Mouse (Mus musculus) MEL (cell line): ENCODE measurements around the gene Tceal1. TPM values are rescaled to one million over a fixed set of nuclear protein-coding genes. Genes with fewer than 3 reads are reported as not detected.

Experiments
- DNase-seq: peaks from one replicate; pipeline ENCODE4 v3.0.0; 2011; ENCODE audit warnings: low read depth, low spot score
- H3K27ac ChIP-seq: 2 replicates; pipeline ENCODE4 v1.5.1; 2012; ENCODE audit warnings: low read depth, mild to moderate bottlenecking, control low read depth, low read length, moderate library complexity; ENCODE audit not compliant: control insufficient read depth
- H3K27me3 ChIP-seq, 2 experiments: fragments of 150-350 bp in 1 of 2; sonication (generic) in 1 of 2; 2 replicates each; pipeline ENCODE4 v1.6.1; 2012; ENCODE audit warnings: low read length in 2 of 2, mild to moderate bottlenecking in 2 of 2, improper control_type of control experiment in 1 of 2, moderate library complexity in 1 of 2; ENCODE audit not compliant: insufficient read depth in 2 of 2, control insufficient read depth in 1 of 2
- H3K36me3 ChIP-seq, 2 experiments: 2 replicates each; pipeline ENCODE4 v1.6.1; 2012 to 2014; ENCODE audit warnings: low read length in 2 of 2, improper control_type of control experiment in 1 of 2, inconsistent platforms in 1 of 2, mild to moderate bottlenecking in 1 of 2; ENCODE audit not compliant: insufficient read depth in 2 of 2, control insufficient read depth in 1 of 2
- H3K4me1 ChIP-seq, 2 experiments: fragments of 150-350 bp in 1 of 2; sonication (generic) in 1 of 2; 2 replicates each; pipeline ENCODE4 v1.6.1; 2012; ENCODE audit warnings: low read length in 2 of 2, improper control_type of control experiment in 1 of 2, mild to moderate bottlenecking in 1 of 2; ENCODE audit not compliant: insufficient read depth in 2 of 2, control insufficient read depth in 1 of 2
- H3K4me3 ChIP-seq, 2 experiments: fragments of 150-350 bp in 1 of 2; sonication (generic) in 1 of 2; 2 replicates each; pipeline ENCODE4 v1.5.1; 2012; ENCODE audit warnings: low read depth in 2 of 2, low read length in 2 of 2, mild to moderate bottlenecking in 2 of 2, moderate library complexity in 2 of 2, control low read depth in 1 of 2, improper control_type of control experiment in 1 of 2; ENCODE audit not compliant: control insufficient read depth in 1 of 2, insufficient read depth in 1 of 2
- H3K79me2 ChIP-seq: 2 replicates; pipeline ENCODE4 v1.6.1; 2012; ENCODE audit warnings: mild to moderate bottlenecking, low read length, moderate library complexity; ENCODE audit not compliant: control insufficient read depth, poor library complexity, insufficient read depth
- H3K9ac ChIP-seq: 2 replicates; pipeline ENCODE4 v1.6.1; 2012; ENCODE audit warnings: low read depth, mild to moderate bottlenecking, control low read depth, low read length, moderate library complexity; ENCODE audit not compliant: control insufficient read depth, poor library complexity, severe bottlenecking
- H3K9me3 ChIP-seq: fragments of 150-350 bp; sonication (generic); replicated peaks from 2 replicates; pipeline ENCODE4 v1.6.1; 2012; ENCODE audit warnings: mild to moderate bottlenecking, low read length, improper control_type of control experiment, moderate library complexity; ENCODE audit not compliant: insufficient read depth
- BHLHE40 ChIP-seq: IDR thresholded peaks from 2 replicates; pipeline ENCODE4 v1.6.1; 2012; ENCODE audit warnings: low read depth, mild to moderate bottlenecking, inconsistent platforms, low read length, improper control_type of control experiment, borderline replicate concordance
- CHD1 ChIP-seq: IDR thresholded peaks from 2 replicates; pipeline ENCODE4 v1.6.1; 2012; ENCODE audit warnings: low read depth, mild to moderate bottlenecking, inconsistent platforms, low read length, improper control_type of control experiment
- CHD2 ChIP-seq: IDR thresholded peaks from 2 replicates; pipeline ENCODE4 v1.6.1; 2011; ENCODE audit warnings: low read length, improper control_type of control experiment
- CTCF ChIP-seq, 3 experiments: IDR thresholded peaks in 2 of 3; conservative IDR thresholded peaks in 1 of 3; 2 replicates each; pipeline ENCODE4 v1.5.1; 2011 to 2012; ENCODE audit warnings: low read length in 3 of 3, low read depth in 2 of 3, mild to moderate bottlenecking in 2 of 3, improper control_type of control experiment in 1 of 3, inconsistent platforms in 1 of 3, mixed read lengths in 1 of 3, moderate library complexity in 1 of 3; ENCODE audit not compliant: control insufficient read depth in 1 of 3, insufficient read depth in 1 of 3, poor library complexity in 1 of 3, severe bottlenecking in 1 of 3
- E2F4 ChIP-seq: IDR thresholded peaks from 2 replicates; pipeline ENCODE4 v1.6.1; 2011; ENCODE audit warnings: low read depth, low read length, improper control_type of control experiment, borderline replicate concordance
- ELF1 ChIP-seq: IDR thresholded peaks from 2 replicates; pipeline ENCODE4 v1.6.1; 2014; ENCODE audit warnings: low read depth, mild to moderate bottlenecking, inconsistent platforms, low read length, improper control_type of control experiment, moderate library complexity
- EP300 ChIP-seq, 2 experiments: IDR thresholded peaks; 2 replicates each; pipeline ENCODE4 v1.6.1; 2011; ENCODE audit warnings: improper control_type of control experiment in 2 of 2, low read length in 2 of 2, low read depth in 1 of 2, mild to moderate bottlenecking in 1 of 2
- ETS1 ChIP-seq: IDR thresholded peaks from 2 replicates; pipeline ENCODE4 v1.6.1; 2012; ENCODE audit warnings: low read depth, mild to moderate bottlenecking, inconsistent platforms, low read length, improper control_type of control experiment, moderate library complexity
- HCFC1 ChIP-seq: IDR thresholded peaks from 2 replicates; pipeline ENCODE4 v1.6.1; 2012; ENCODE audit warnings: low read depth, mild to moderate bottlenecking, inconsistent platforms, low read length, improper control_type of control experiment, moderate library complexity
- JUND ChIP-seq: IDR thresholded peaks from 2 replicates; pipeline ENCODE4 v1.6.1; 2011; ENCODE audit warnings: low read depth, mild to moderate bottlenecking, improper control_type of control experiment, low read length
- KAT2A ChIP-seq: conservative IDR thresholded peaks from 2 replicates; pipeline ENCODE4 v1.6.1; 2012; ENCODE audit warnings: low read depth, low read length, improper control_type of control experiment, inconsistent platforms
- MAFK ChIP-seq: IDR thresholded peaks from 2 replicates; pipeline ENCODE4 v1.6.1; 2011; ENCODE audit warnings: low read depth, mild to moderate bottlenecking, low read length, improper control_type of control experiment, borderline replicate concordance
- MAX ChIP-seq: IDR thresholded peaks from 2 replicates; pipeline ENCODE4 v1.6.1; 2011; ENCODE audit warnings: low read length, improper control_type of control experiment
- MAZ ChIP-seq: IDR thresholded peaks from 2 replicates; pipeline ENCODE4 v1.6.1; 2012; ENCODE audit warnings: low read depth, mild to moderate bottlenecking, inconsistent platforms, low read length, improper control_type of control experiment
- MEF2A ChIP-seq: IDR thresholded peaks from 2 replicates; pipeline ENCODE4 v1.6.1; 2014; ENCODE audit warnings: low read depth, mild to moderate bottlenecking, inconsistent platforms, low read length, improper control_type of control experiment; ENCODE audit not compliant: poor library complexity, insufficient replicate concordance, severe bottlenecking; ENCODE audit errors: extremely low read depth
- MXI1 ChIP-seq: IDR thresholded peaks from 2 replicates; pipeline ENCODE4 v1.6.1; 2011; ENCODE audit warnings: mild to moderate bottlenecking, low read depth, low read length, improper control_type of control experiment
- MYB ChIP-seq: IDR thresholded peaks from 2 replicates; pipeline ENCODE4 v1.6.1; 2011; ENCODE audit warnings: mild to moderate bottlenecking, low read depth, low read length, improper control_type of control experiment
- MYC ChIP-seq: IDR thresholded peaks from 2 replicates; pipeline ENCODE4 v1.6.1; 2011; ENCODE audit warnings: low read depth, mild to moderate bottlenecking, low read length, improper control_type of control experiment, moderate library complexity
- NELFE ChIP-seq: IDR thresholded peaks from 2 replicates; pipeline ENCODE4 v1.6.1; 2011; ENCODE audit warnings: low read depth, low read length, improper control_type of control experiment
- NRF1 ChIP-seq: IDR thresholded peaks from 2 replicates; pipeline ENCODE4 v1.6.1; 2014; ENCODE audit warnings: low read depth, mild to moderate bottlenecking, inconsistent platforms, low read length, improper control_type of control experiment, moderate library complexity; ENCODE audit not compliant: poor library complexity, insufficient read depth, severe bottlenecking
- POLR2A ChIP-seq, 2 experiments: IDR thresholded peaks; 2 replicates each; pipeline ENCODE4 v1.6.1; 2011 to 2012; ENCODE audit warnings: low read length in 2 of 2, mild to moderate bottlenecking in 2 of 2, control low read depth in 1 of 2, improper control_type of control experiment in 1 of 2, low read depth in 1 of 2, moderate library complexity in 1 of 2; ENCODE audit not compliant: control insufficient read depth in 1 of 2, insufficient read depth in 1 of 2, poor library complexity in 1 of 2
- POLR2AphosphoS2 ChIP-seq: IDR thresholded peaks from 2 replicates; pipeline ENCODE4 v1.6.1; 2011; ENCODE audit warnings: low read length, improper control_type of control experiment
- POLR2AphosphoS5 ChIP-seq: IDR thresholded peaks from 2 replicates; pipeline ENCODE4 v1.6.1; 2012; ENCODE audit warnings: low read depth, borderline replicate concordance, mild to moderate bottlenecking, inconsistent platforms, low read length, moderate library complexity, mixed read lengths
- RAD21 ChIP-seq: IDR thresholded peaks from 2 replicates; pipeline ENCODE4 v1.6.1; 2011; ENCODE audit warnings: mild to moderate bottlenecking, low read depth, low read length, improper control_type of control experiment
- RCOR1 ChIP-seq: IDR thresholded peaks from 2 replicates; pipeline ENCODE4 v1.6.1; 2012; ENCODE audit warnings: low read depth, mild to moderate bottlenecking, inconsistent platforms, low read length, improper control_type of control experiment
- SIN3A ChIP-seq: IDR thresholded peaks from 2 replicates; pipeline ENCODE4 v1.6.1; 2012; ENCODE audit warnings: low read length, improper control_type of control experiment, inconsistent platforms
- TBP ChIP-seq: IDR thresholded peaks from 2 replicates; pipeline ENCODE4 v1.8.0; 2011; ENCODE audit warnings: low read depth, low read length, improper control_type of control experiment
- TCF12 ChIP-seq: IDR thresholded peaks from 2 replicates; pipeline ENCODE4 v1.6.1; 2014; ENCODE audit warnings: low read depth, mild to moderate bottlenecking, inconsistent platforms, low read length, improper control_type of control experiment, moderate library complexity
- USF1 ChIP-seq: IDR thresholded peaks from 2 replicates; pipeline ENCODE4 v1.6.1; 2014; ENCODE audit warnings: low read depth, mild to moderate bottlenecking, inconsistent platforms, low read length, improper control_type of control experiment, moderate library complexity
- USF2 ChIP-seq, 2 experiments: IDR thresholded peaks; 2 replicates each; pipeline ENCODE4 v1.6.1; 2011 to 2012; ENCODE audit warnings: improper control_type of control experiment in 2 of 2, low read length in 2 of 2, borderline replicate concordance in 1 of 2, inconsistent platforms in 1 of 2, low read depth in 1 of 2, mild to moderate bottlenecking in 1 of 2; ENCODE audit not compliant: insufficient read depth in 1 of 2
- ZC3H11A ChIP-seq: IDR thresholded peaks from 2 replicates; pipeline ENCODE4 v1.6.1; 2012; ENCODE audit warnings: low read depth, mild to moderate bottlenecking, inconsistent platforms, low read length, improper control_type of control experiment
- ZKSCAN1 ChIP-seq: IDR thresholded peaks from 2 replicates; pipeline ENCODE4 v1.6.1; 2012; ENCODE audit warnings: low read depth, mild to moderate bottlenecking, inconsistent platforms, low read length, improper control_type of control experiment, moderate library complexity
- ZMIZ1 ChIP-seq: IDR thresholded peaks from 2 replicates; pipeline ENCODE4 v1.6.1; 2012; ENCODE audit warnings: low read depth, mild to moderate bottlenecking, inconsistent platforms, low read length, improper control_type of control experiment, moderate library complexity
- ZNF384 ChIP-seq: IDR thresholded peaks from 2 replicates; pipeline ENCODE4 v1.6.1; 2012; ENCODE audit warnings: low read depth, mild to moderate bottlenecking, inconsistent platforms, low read length, improper control_type of control experiment
- polyA plus RNA-seq, 2 experiments: library from polyadenylated mRNA; stranded (reverse) in 1 of 2; unstranded in 1 of 2; fragments of >175 nt in 1 of 2; fragments of >200 nt in 1 of 2; gene quantifications; 2 replicates each; pipeline versions ENCODE4 v1.2.1 to v1.2.4; 2012; ENCODE audit warnings: low replicate concordance in 2 of 2, low read depth in 1 of 2; ENCODE audit not compliant: insufficient read length in 2 of 2, insufficient read depth in 1 of 2, missing spikeins in 1 of 2
- total RNA-seq: library from RNA; depleted of rRNA; stranded (reverse); fragments of 300-350 nt; gene quantifications from 2 replicates; pipeline ENCODE4 v1.2.3, GENCODE M21; 2012

The Tceal1 gene
- total and polyA plus RNA-seq, 3 experiments = not detected

DNA sequence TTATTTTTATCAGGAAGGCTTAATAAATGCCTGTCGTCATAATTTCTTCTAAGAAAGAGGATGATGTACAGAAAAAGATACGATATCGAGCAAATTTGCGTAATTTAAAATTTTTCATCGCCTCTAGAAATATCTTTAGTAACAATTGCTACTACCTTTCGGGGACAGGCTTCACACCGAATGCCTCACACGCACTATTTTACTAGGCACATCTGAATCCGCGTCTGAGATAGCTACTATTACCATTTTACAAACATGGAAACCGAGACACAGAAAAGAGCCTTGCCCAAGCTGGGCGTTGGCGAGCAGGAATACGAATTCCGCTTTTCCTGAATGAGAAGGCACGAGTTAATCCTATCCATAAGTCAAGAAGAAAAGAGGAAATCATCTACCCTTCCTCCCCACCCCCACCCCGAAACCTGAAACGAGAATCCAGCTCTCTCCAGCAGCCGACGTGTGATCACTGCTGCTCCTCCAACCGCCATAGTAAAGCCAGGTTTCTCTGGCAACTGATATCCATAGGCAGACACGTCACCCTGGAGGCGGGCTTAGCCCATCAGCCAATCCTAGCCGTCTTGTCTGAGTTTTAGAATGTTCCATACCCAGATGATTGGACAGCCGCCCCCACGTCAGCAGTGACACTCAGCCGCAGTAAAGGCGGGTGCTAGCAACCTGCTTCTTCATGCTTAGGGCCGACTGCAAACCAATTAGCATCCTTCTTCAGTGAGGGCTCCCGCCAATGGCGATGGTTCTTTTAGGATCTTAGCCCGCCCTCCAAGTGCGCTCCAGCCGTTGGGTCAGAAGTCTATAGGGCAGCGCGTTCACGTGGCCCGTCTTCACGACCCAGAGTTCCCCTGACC is 33.2 kb downstream of the Tceal1 start:
- Histone ChIP-seq H3K27ac (peak overlapping the region; percentile 100), H3K9ac (peak overlapping the region; percentile 88), H3K79me2 (peaks cover 33% of the 10 kb centered on the region), H3K4me1 (peaks cover 3 to 11% of the 10 kb centered on the region in 2 experiments; a peak in 3 of 4 replicates), H3K27me3 (no peaks in the 10 kb centered on the region), H3K36me3 (peaks cover 31 to 35% of the 10 kb centered on the region in 2 experiments), H3K4me3 (peak overlapping the region; percentile 97 to 98), H3K9me3 (no peaks in the 10 kb centered on the region)
- TF ChIP-seq EP300 (IDR thresholded peaks at IDR 0.05; ENCODE audit: low read depth in 1 of 2, low read length in 2 of 2) = peak in 1 of 2 experiments; percentile 43; a peak in 2 of 4 replicates
- TF ChIP-seq CTCF (IDR thresholded peaks at IDR 0.05 in 2 of 3, conservative IDR thresholded peaks at IDR 0.05 in 1 of 3; ENCODE audit: control insufficient read depth in 1 of 3, insufficient read depth in 1 of 3, low read depth in 2 of 3, low read length in 3 of 3, poor library complexity in 1 of 3, severe bottlenecking in 1 of 3) = no peak
- 0 out of 2 replicates have a peak, but pooled peaks have one; percentile 57 for TF ChIP-seq ETS1
- no peak for TF ChIP-seq MXI1
- TF ChIP-seq E2F4 = no peak
- no peak for TF ChIP-seq JUND
- TF ChIP-seq MAFK = no peak
- 0 out of 2 replicates have a peak, but pooled peaks have one; percentile 18 for TF ChIP-seq MAZ
- TF ChIP-seq CHD2 = peak; percentile 52
- peak; percentile 98 for TF ChIP-seq TBP
- no peak for TF ChIP-seq MEF2A
- TF ChIP-seq ZMIZ1 = peak; percentile 88
- TF ChIP-seq ZNF384 = no peak
- TF ChIP-seq MYC = peak; percentile 46
- no peak for TF ChIP-seq RAD21
- peak; percentile 90 for TF ChIP-seq POLR2AphosphoS2
- TF ChIP-seq USF1 = peak; percentile 94
- TF ChIP-seq ELF1 = no peak
- TF ChIP-seq TCF12 = peak; percentile 68
- TF ChIP-seq POLR2AphosphoS5 = peak; percentile 94; the same call in 1 of the 2 replicates
- 0 out of 2 replicates have a peak, but pooled peaks have one; percentile 10 for TF ChIP-seq NRF1
- TF ChIP-seq CHD1 = peak; percentile 97; the same call in 1 of the 2 replicates
- TF ChIP-seq SIN3A = peak; percentile 42
- TF ChIP-seq MAX = 0 out of 2 replicates have a peak, but pooled peaks have one; percentile 0
- TF ChIP-seq USF2 (IDR thresholded peaks at IDR 0.05; ENCODE audit: borderline replicate concordance in 1 of 2, insufficient read depth in 1 of 2, low read depth in 1 of 2, low read length in 2 of 2) = peak in 1 of 2 experiments; percentile 69; a peak in 2 of 4 replicates
- TF ChIP-seq POLR2A (IDR thresholded peaks at IDR 0.05; ENCODE audit: control insufficient read depth in 1 of 2, insufficient read depth in 1 of 2, low read depth in 1 of 2, low read length in 2 of 2, poor library complexity in 1 of 2) = peak; percentile 95
- peak; percentile 96 for TF ChIP-seq NELFE
- no peak for TF ChIP-seq ZC3H11A
- TF ChIP-seq HCFC1 = peak; percentile 80; the same call in 1 of the 2 replicates
- peak; percentile 32; the same call in 1 of the 2 replicates for TF ChIP-seq MYB
- no peak for TF ChIP-seq RCOR1
- peak; percentile 39 for TF ChIP-seq KAT2A
- no peak for TF ChIP-seq BHLHE40
- TF ChIP-seq ZKSCAN1 = no peak
- peak; percentile 99 for DNase-seq
